8 mouse cellular contexts compared by ENCODE assay signal in genomic region chr11:78535376-78536079, GRCm38 (mm10). TPM values are rescaled to one million over a fixed set of nuclear protein-coding genes. Genes with fewer than 3 reads are reported as not detected.
A peak's percentile ranks its signal among the peaks of the same experiment; 100 is the strongest.
DNase-seq lines count a peak whose midpoint lies in the region; ATAC-seq lines count a peak whose summit lies in the region.

No protein-coding gene starts in this region.

- peaks cover 23% of the 10 kb centered on the region; the same call in 1 of the 2 replicates for H3K4me1 ChIP-seq in intestine, embryonic 15.5 days (replicated peaks)

- H3K9ac ChIP-seq in intestine, embryonic 15.5 days, result peak overlapping the region; percentile 85

- 0 out of 2 replicates have a peak, but pooled peaks have one; percentile 9 for ATAC-seq in frontal cortex, adult (ENCODE audit: low TSS enrichment)
- peak; percentile 26 for ATAC-seq in granulocyte monocyte progenitor cell, adult 5-6 weeks (replicated peaks; ENCODE audit: poor library complexity, severe bottlenecking)
- peak; percentile 24 for ATAC-seq in intestine, embryonic 15.5 days

- H3K4me3 ChIP-seq in intestine, embryonic 15.5 days (replicated peaks), result peak overlapping the region; percentile 82

- WGBS in intestine, embryonic 15.5 days, result under 1% methylated on average over 23 of the region's 23 CpGs

- peak overlapping the region; percentile 98 for H3K27ac ChIP-seq in intestine, embryonic 15.5 days

- H3K9me3 ChIP-seq in intestine, embryonic 15.5 days, result no peaks in the 10 kb centered on the region

- DNase-seq in frontal cortex, postnatal 36 days (ENCODE audit: low spot score in 2 of 2), result no peak
- peak; percentile 48 for DNase-seq in adipocyte (ENCODE audit: low spot score)
- DNase-seq in lung, adult 18-20 months, result peak; percentile 63 to 85
- peak; percentile 44 for DNase-seq in splenic B cell, adult 2 months (ENCODE audit: low read depth, low spot score)
- DNase-seq in urinary bladder, postnatal 4 days (ENCODE audit: low spot score in 2 of 2), result no peak

- H3K4me2 ChIP-seq in intestine, embryonic 15.5 days (replicated peaks), result peak overlapping the region; percentile 62

- H3K27me3 ChIP-seq in intestine, embryonic 15.5 days (replicated peaks), result no peaks in the 10 kb centered on the region
- H3K27me3 ChIP-seq in splenic B cell, adult 2 months (ENCODE audit: control insufficient read depth, insufficient read depth, low read length, poor library complexity, severe bottlenecking), result no peaks in the 10 kb centered on the region

- peaks cover 4% of the 10 kb centered on the region; the same call in 1 of the 2 replicates for H3K36me3 ChIP-seq in intestine, embryonic 15.5 days
- peaks cover 1% of the 10 kb centered on the region; the same call in 1 of the 2 replicates for H3K36me3 ChIP-seq in splenic B cell, adult 2 months (ENCODE audit: control insufficient read depth, insufficient read depth, low read length, poor library complexity, severe bottlenecking)

RNA-seq across cellular contexts. Expression of gene Tnfaip1, which starts 0.6 kb away (rescaled TPM):
- 13.2 and 15.1 TPM in 2 replicates for total RNA-seq in granulocyte monocyte progenitor cell, adult 5-6 weeks (2014; fragmentation: Nextera tagmentation)
- total RNA-seq in granulocyte monocyte progenitor cell, adult 5-6 weeks (2017), result 3.3 and 5.6 TPM in 2 replicates
- 81.2 and 82.2 TPM in 2 replicates for polyA plus RNA-seq in intestine, embryonic 15.5 days (2015; fragmentation: Nextera tagmentation; extraction: Ambion mirVana)

RNA-seq across cellular contexts. Expression of gene Ift20, which starts 0.6 kb away (rescaled TPM):
- 81.0 and 106 TPM in 2 replicates for total RNA-seq in granulocyte monocyte progenitor cell, adult 5-6 weeks (2014; fragmentation: Nextera tagmentation)
- total RNA-seq in granulocyte monocyte progenitor cell, adult 5-6 weeks (2017), result 138 and 194 TPM in 2 replicates
- 126 and 137 TPM in 2 replicates for polyA plus RNA-seq in intestine, embryonic 15.5 days (2015; fragmentation: Nextera tagmentation; extraction: Ambion mirVana)

RNA-seq across cellular contexts. Expression of gene Tmem97, which starts 15.0 kb away (rescaled TPM):
- 89.3 and 102 TPM in 2 replicates for total RNA-seq in granulocyte monocyte progenitor cell, adult 5-6 weeks (2014; fragmentation: Nextera tagmentation)
- total RNA-seq in granulocyte monocyte progenitor cell, adult 5-6 weeks (2017), result 71.9 and 93.9 TPM in 2 replicates
- 182 and 269 TPM in 2 replicates for polyA plus RNA-seq in intestine, embryonic 15.5 days (2015; fragmentation: Nextera tagmentation; extraction: Ambion mirVana)

RNA-seq across cellular contexts. Expression of gene Poldip2, which starts 23.5 kb away (rescaled TPM):
- total RNA-seq in granulocyte monocyte progenitor cell, adult 5-6 weeks (2014; fragmentation: Nextera tagmentation), result 61.3 and 68.8 TPM in 2 replicates
- total RNA-seq in granulocyte monocyte progenitor cell, adult 5-6 weeks (2017), result 64.5 and 85.8 TPM in 2 replicates
- polyA plus RNA-seq in intestine, embryonic 15.5 days (2015; fragmentation: Nextera tagmentation; extraction: Ambion mirVana), result 147 and 149 TPM in 2 replicates

RNA-seq across cellular contexts. Expression of gene Tmem199, which starts 23.6 kb away (rescaled TPM):
- 21.9 and 36.8 TPM in 2 replicates for total RNA-seq in granulocyte monocyte progenitor cell, adult 5-6 weeks (2014; fragmentation: Nextera tagmentation)
- total RNA-seq in granulocyte monocyte progenitor cell, adult 5-6 weeks (2017), result 25.5 and 29.9 TPM in 2 replicates
- 54.1 and 56.9 TPM in 2 replicates for polyA plus RNA-seq in intestine, embryonic 15.5 days (2015; fragmentation: Nextera tagmentation; extraction: Ambion mirVana)

Comparison
In these comparisons a context has a peak if more than half of its experiments do, and no peak if none do; other contexts are left out.
1. DNase-seq: peak in adipocyte (single experiment), lung, adult 18-20 months (2 of 2) and splenic B cell, adult 2 months (single experiment); none in frontal cortex, postnatal 36 days (0 of 2) and urinary bladder, postnatal 4 days (0 of 2).
2. Peak in every context shown above with its lines, with median percentiles within 50 percentile points of each other: ATAC-seq.